Mouse (Mus musculus) activated CD4-positive, CD25-positive, alpha-beta regulatory T cell, adult 4 months (primary cell): ENCODE data around the gene Gm21094. TPM values are rescaled to one million over a fixed set of nuclear protein-coding genes. Genes with fewer than 3 reads are reported as not detected.
"Not testable (repeated sequence)": the region's sequence is repeated elsewhere in the genome, so short reads cannot be mapped to it uniquely, and the experiment has no call there.

Experiments used
- ATAC-seq: one replicate; pipeline ENCODE4 v1.8.0; 2017
- polyA plus RNA-seq, 2 experiments: library from polyadenylated mRNA; unstranded; fragments of 100-300 nt; shearing (Covaris generic); gene quantifications; one replicate each; pipeline ENCODE4 v1.2.1; 2017

The Gm21094 gene
- not detected for polyA plus RNA-seq

GRCm38 (mm10) chrY:32620343-32620742 is at the start of gene Gm21094:
Gm21094 (minus strand) TSS chrY:32620443.
- ATAC-seq, result not testable (repeated sequence)
